Mouse (Mus musculus) limb, embryonic 10.5 days (tissue): ENCODE results near the gene Cldn11. TPM values are rescaled to one million over a fixed set of nuclear protein-coding genes. Genes with fewer than 3 reads are reported as not detected.
A peak's percentile ranks its signal among the peaks of the same experiment; 100 is the strongest.
"Not testable (repeated sequence)": the region's sequence is repeated elsewhere in the genome, so short reads cannot be mapped to it uniquely, and the experiment has no call there.

Experiments used
- DNase-seq: peaks from one replicate; pipeline ENCODE4 v3.0.0-alpha.2; 2017; ENCODE audit warnings: low spot score
- H3K27ac ChIP-seq: fragments of 300-500 bp; sonication (generic); 2 replicates; pipeline ENCODE4 v1.5.1; 2016; ENCODE audit warnings: mild to moderate bottlenecking
- H3K27me3 ChIP-seq: fragments of 300-500 bp; sonication (generic); 2 replicates; pipeline ENCODE4 v1.6.1; 2016; ENCODE audit warnings: low read depth, mild to moderate bottlenecking; ENCODE audit not compliant: poor library complexity, severe bottlenecking
- H3K36me3 ChIP-seq: fragments of 300-500 bp; sonication (generic); 2 replicates; pipeline ENCODE4 v1.6.1; 2016; ENCODE audit warnings: mild to moderate bottlenecking, moderate library complexity
- H3K4me1 ChIP-seq: fragments of 300-500 bp; sonication (generic); 2 replicates; pipeline ENCODE4 v1.6.1; 2016
- H3K4me3 ChIP-seq: fragments of 300-500 bp; sonication (generic); 2 replicates; pipeline ENCODE4 v1.5.1; 2016; ENCODE audit warnings: mild to moderate bottlenecking, moderate library complexity
- H3K9me3 ChIP-seq: fragments of 300-500 bp; sonication (generic); replicated peaks from 2 replicates; pipeline ENCODE4 v1.6.1; 2016; ENCODE audit warnings: mild to moderate bottlenecking
- WGBS: fragments of 180-500 bp; shearing (Covaris S2); methylation state at CpG from one replicate; pipeline ENCODE4 v1.1.7; 2016; 5-methylcytosine and 5-hydroxymethylcytosine counted together
- polyA plus RNA-seq: library from polyadenylated mRNA; unstranded; fragments of >200 nt; fragmentation: Nextera tagmentation; extraction: Ambion mirVana; gene quantifications from 2 replicates; pipeline ENCODE4 v1.2.1, GENCODE M21; 2016

Gene Cldn11
- polyA plus RNA-seq, 1 experiment from 2014 or later, result 4.6 TPM

GRCm38 (mm10) chr3:31136591-31136990, 13.1 kb upstream of the Cldn11 start:
- not testable (repeated sequence) for H3K27me3 ChIP-seq, DNase-seq, H3K4me1 ChIP-seq, H3K9me3 ChIP-seq, H3K36me3 ChIP-seq, H3K27ac ChIP-seq, H3K4me3 ChIP-seq
- 72% methylated on average over 4 of the region's 4 CpGs for WGBS

- WGBS, result 58% methylated on average over 13 of the region's 13 CpGs
- DNase-seq, result peak; percentile 75
- Histone ChIP-seq H3K9me3 (no peaks in the 10 kb centered on the region), H3K4me3 (no peak overlapping the region), H3K27ac (no peak overlapping the region), H3K36me3 (no peaks in the 10 kb centered on the region), H3K4me1 (no peaks in the 10 kb centered on the region), H3K27me3 (no peaks in the 10 kb centered on the region)
These were observed 11.0 kb upstream of the Cldn11 start for GRCm38 (mm10) chr3:31138454-31139424.

- H3K36me3 ChIP-seq, result no peaks in the 10 kb centered on the region
- no peaks in the 10 kb centered on the region for H3K4me1 ChIP-seq
- H3K27me3 ChIP-seq, result no peaks in the 10 kb centered on the region
- no peak overlapping the region for H3K27ac ChIP-seq
- no peaks in the 10 kb centered on the region for H3K9me3 ChIP-seq
- DNase-seq, result no peak
- 94% methylated on average over 4 of the region's 4 CpGs for WGBS
- H3K4me3 ChIP-seq, result no peak overlapping the region
These were observed 8.1 kb upstream of the Cldn11 start for GRCm38 (mm10) chr3:31141621-31142020.

- DNase-seq, H3K36me3 ChIP-seq, H3K9me3 ChIP-seq, H3K4me3 ChIP-seq, H3K27ac ChIP-seq: not testable (repeated sequence)
- peaks cover 12% of the 10 kb centered on the region for H3K4me1 ChIP-seq
- WGBS, result 84% methylated on average over 11 of the region's 11 CpGs
- H3K27me3 ChIP-seq, result peaks cover 24% of the 10 kb centered on the region
These were observed 4.5 kb upstream of the Cldn11 start for GRCm38 (mm10) chr3:31145222-31145621.

- H3K36me3 ChIP-seq, result no peaks in the 10 kb centered on the region
- H3K27ac ChIP-seq, result no peak overlapping the region
- peak; percentile 74 for DNase-seq
- WGBS, result 16% methylated on average over 14 of the region's 14 CpGs
- no peak overlapping the region for H3K4me3 ChIP-seq
- H3K27me3 ChIP-seq, result peaks cover 29% of the 10 kb centered on the region
- H3K4me1 ChIP-seq, result peaks cover 12% of the 10 kb centered on the region
- no peaks in the 10 kb centered on the region for H3K9me3 ChIP-seq
These were observed 4.0 kb upstream of the Cldn11 start for GRCm38 (mm10) chr3:31145641-31146290.

GRCm38 (mm10) chr3:31148595-31148994, 1.1 kb upstream of the Cldn11 start:
- no peak overlapping the region for H3K27ac ChIP-seq
- 84% methylated on average over 7 of the region's 7 CpGs for WGBS
- H3K4me3 ChIP-seq, result no peak overlapping the region
- DNase-seq, result no peak
- peaks cover 16% of the 10 kb centered on the region for H3K4me1 ChIP-seq
- no peaks in the 10 kb centered on the region for H3K9me3 ChIP-seq
- H3K27me3 ChIP-seq, result peaks cover 36% of the 10 kb centered on the region
- H3K36me3 ChIP-seq, result no peaks in the 10 kb centered on the region

GRCm38 (mm10) chr3:31152108-31152507, 2.4 kb downstream of the Cldn11 start:
- no peak for DNase-seq
- Histone ChIP-seq H3K4me1 (peaks cover 33% of the 10 kb centered on the region), H3K4me3 (no peak overlapping the region), H3K36me3 (no peaks in the 10 kb centered on the region), H3K9me3 (no peaks in the 10 kb centered on the region), H3K27ac (no peak overlapping the region), H3K27me3 (peaks cover 36% of the 10 kb centered on the region)
- 70% methylated on average over 6 of the region's 6 CpGs for WGBS

- no peak for DNase-seq
- 59% methylated on average over 3 of the region's 3 CpGs for WGBS
- Histone ChIP-seq H3K9me3 (no peaks in the 10 kb centered on the region), H3K4me1 (peaks cover 21% of the 10 kb centered on the region), H3K4me3 (no peak overlapping the region), H3K27me3 (peaks cover 4% of the 10 kb centered on the region), H3K36me3 (no peaks in the 10 kb centered on the region), H3K27ac (peak overlapping the region; percentile 58)
These were observed 6.4 kb downstream of the Cldn11 start for GRCm38 (mm10) chr3:31156126-31156525.

- WGBS, result 91% methylated on average over 15 of the region's 15 CpGs
- H3K4me1 ChIP-seq, result peaks cover 20% of the 10 kb centered on the region
- no peak overlapping the region for H3K27ac ChIP-seq
- no peaks in the 10 kb centered on the region for H3K9me3 ChIP-seq
- no peak overlapping the region for H3K4me3 ChIP-seq
- DNase-seq, result no peak
- H3K36me3 ChIP-seq, result no peaks in the 10 kb centered on the region
- no peaks in the 10 kb centered on the region for H3K27me3 ChIP-seq
These were observed 8.1 kb downstream of the Cldn11 start for GRCm38 (mm10) chr3:31157776-31158175.

- WGBS, result 90% methylated on average over 10 of the region's 10 CpGs
- Histone ChIP-seq H3K4me3 (no peak overlapping the region), H3K4me1 (peaks cover 13% of the 10 kb centered on the region), H3K9me3 (no peaks in the 10 kb centered on the region), H3K27me3 (no peaks in the 10 kb centered on the region), H3K27ac (no peak overlapping the region), H3K36me3 (no peaks in the 10 kb centered on the region)
- DNase-seq, result no peak
These were observed 10.3 kb downstream of the Cldn11 start for GRCm38 (mm10) chr3:31160046-31160445.

GRCm38 (mm10) chr3:31161336-31161735, 11.6 kb downstream of the Cldn11 start:
- Histone ChIP-seq H3K4me3 (no peak overlapping the region), H3K9me3 (no peaks in the 10 kb centered on the region), H3K4me1 (peaks cover 4% of the 10 kb centered on the region; the same call in 1 of the 2 replicates), H3K27me3 (no peaks in the 10 kb centered on the region), H3K36me3 (no peaks in the 10 kb centered on the region), H3K27ac (0 out of 2 replicates have a peak overlapping the region, but pooled peaks have one; percentile 8)
- no peak for DNase-seq
- 51% methylated on average over 6 of the region's 6 CpGs for WGBS

- H3K4me1 ChIP-seq, result 0 out of 2 replicates have a peak, but pooled peaks cover 3% of the 10 kb centered on the region
- 93% methylated on average over 14 of the region's 14 CpGs for WGBS
- no peak overlapping the region for H3K27ac ChIP-seq
- no peak for DNase-seq
- no peaks in the 10 kb centered on the region for H3K36me3 ChIP-seq
- no peaks in the 10 kb centered on the region for H3K9me3 ChIP-seq
- no peak overlapping the region for H3K4me3 ChIP-seq
- no peaks in the 10 kb centered on the region for H3K27me3 ChIP-seq
These were observed 13.1 kb downstream of the Cldn11 start for GRCm38 (mm10) chr3:31162860-31163259.

GRCm38 (mm10) chr3:31165803-31166202, 16.1 kb downstream of the Cldn11 start:
- H3K27ac ChIP-seq, result no peak overlapping the region
- H3K4me3 ChIP-seq, result no peak overlapping the region
- 0 out of 2 replicates have a peak, but pooled peaks cover 3% of the 10 kb centered on the region for H3K4me1 ChIP-seq
- 80% methylated on average over 3 of the region's 3 CpGs for WGBS
- no peaks in the 10 kb centered on the region for H3K36me3 ChIP-seq
- no peak for DNase-seq
- H3K9me3 ChIP-seq, result no peaks in the 10 kb centered on the region
- no peaks in the 10 kb centered on the region for H3K27me3 ChIP-seq
